ENCODE assay signal across 7 mouse cellular contexts in the genomic region with DNA sequence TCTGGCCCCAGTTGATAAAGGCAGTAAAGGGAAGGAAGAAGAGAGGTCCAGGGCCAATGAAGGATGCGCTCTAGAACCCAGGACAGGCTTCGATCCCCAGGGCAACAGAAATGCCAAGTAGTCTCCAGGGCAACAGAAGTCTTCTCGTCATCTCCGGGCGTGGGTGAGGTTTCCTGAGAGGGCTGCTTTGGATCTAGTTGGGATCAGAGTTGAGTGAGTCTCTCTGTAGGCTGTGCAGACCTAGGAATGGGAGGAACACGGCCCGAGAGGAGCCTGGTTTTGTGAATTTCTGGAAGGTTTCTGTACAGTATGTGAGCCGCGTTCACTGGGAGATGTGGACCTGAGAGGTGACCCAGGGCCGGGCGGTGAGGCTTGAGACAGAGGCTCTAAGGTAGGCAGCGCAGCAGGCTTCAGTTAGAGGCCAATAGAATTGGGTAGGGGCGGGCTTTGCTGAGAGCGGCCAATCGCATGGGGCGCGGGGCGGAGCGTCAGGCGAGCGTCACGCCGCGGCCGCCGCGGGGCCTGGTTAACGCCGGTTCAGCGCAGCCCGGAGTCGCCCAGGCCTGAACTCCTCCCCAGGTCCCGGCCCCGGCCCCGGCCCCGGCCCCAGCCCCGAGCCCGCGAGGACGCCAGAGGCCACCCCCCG. TPM values are rescaled to one million over a fixed set of nuclear protein-coding genes. Genes with fewer than 3 reads are reported as not detected.
DNase-seq lines count a peak whose midpoint lies in the region; ATAC-seq and TF ChIP-seq lines count a peak whose summit lies in the region.

A gene (plus strand): TSS at position 190 of the 646 bp plus-strand sequence.
A gene (minus strand): TSS at position 364 of the 646 bp plus-strand sequence.

- TF ChIP-seq CTCF in intestine, postnatal 0 days (IDR thresholded peaks at IDR 0.05; ENCODE audit: low read depth), result no peak
- no peak for TF ChIP-seq CTCF in small intestine, adult 2 months (IDR thresholded peaks at IDR 0.05; ENCODE audit: extremely low read depth, insufficient read length, insufficient replicate concordance, low read depth, low read length)

- ATAC-seq in intestine, postnatal 0 days, result peak; percentile 90
- peak; percentile 95 for ATAC-seq in midbrain, embryonic 12.5 days (ENCODE audit: low FRiP score, low read depth)

- no peaks in the 10 kb centered on the region for H3K36me3 ChIP-seq in intestine, postnatal 0 days (ENCODE audit: control insufficient read depth, insufficient read depth)
- peaks cover under 1% of the 10 kb centered on the region; the same call in 1 of the 2 replicates for H3K36me3 ChIP-seq in midbrain, embryonic 12.5 days
- H3K36me3 ChIP-seq in small intestine, adult 2 months (ENCODE audit: control insufficient read depth, insufficient read depth, low read length), result no peaks in the 10 kb centered on the region

- 1% methylated on average over 40 of the region's 41 CpGs for WGBS in intestine, postnatal 0 days
- WGBS in midbrain, embryonic 12.5 days, result 1% methylated on average over 41 of the region's 41 CpGs
- 2% methylated on average over 40 of the region's 41 CpGs for WGBS in small intestine, adult 2 months

- H3K4me1 ChIP-seq in intestine, postnatal 0 days (replicated peaks; ENCODE audit: control insufficient read depth, insufficient read depth, low read length), result peaks cover 5% of the 10 kb centered on the region; the same call in 1 of the 2 replicates
- peaks cover 39% of the 10 kb centered on the region for H3K4me1 ChIP-seq in midbrain, embryonic 12.5 days
- H3K4me1 ChIP-seq in small intestine, adult 2 months (ENCODE audit: control insufficient read depth, insufficient read depth, insufficient read length, low read length), result peaks cover 6% of the 10 kb centered on the region

- H3K27ac ChIP-seq in intestine, postnatal 0 days (ENCODE audit: low read depth, low read length), result 0 out of 2 replicates have a peak within 1 kb of the TSS, but pooled peaks have one; percentile 5
- H3K27ac ChIP-seq in midbrain, embryonic 12.5 days (replicated peaks), result peak within 1 kb of the TSS; percentile 70
- no peak within 1 kb of the TSS for H3K27ac ChIP-seq in small intestine, adult 2 months (ENCODE audit: insufficient read depth, low read depth, low read length)

- peak within 1 kb of the TSS; percentile 94 for H3K4me2 ChIP-seq in intestine, postnatal 0 days (replicated peaks; ENCODE audit: low read depth)
- peak within 1 kb of the TSS; percentile 72 for H3K4me2 ChIP-seq in midbrain, embryonic 12.5 days (replicated peaks)

- intact Hi-C loops in gastrocnemius, postnatal 36 days (cut with DNase I), result no loop called here
- intact Hi-C loops in left cerebral cortex, postnatal 4 days (cut with DNase I), result no loop called here

- DNase-seq in adrenal gland, adult 2 months, result peak; percentile 95
- DNase-seq in embryo, embryonic 11.5 days (ENCODE audit: low read depth, low spot score), result peak; percentile 78
- DNase-seq in gastrocnemius, postnatal 36 days, result peak; percentile 83 to 86
- DNase-seq in left cerebral cortex, postnatal 4 days, result peak; percentile 91

- TF ChIP-seq POLR2A in small intestine, adult 2 months (IDR thresholded peaks at IDR 0.05; ENCODE audit: low read depth, low read length), result peak; percentile 37; the same call in 1 of the 2 replicates

- H3K4me3 ChIP-seq in intestine, postnatal 0 days (ENCODE audit: low read depth, low read length), result peak within 1 kb of the TSS; percentile 72
- H3K4me3 ChIP-seq in midbrain, embryonic 12.5 days, result peak within 1 kb of the TSS; percentile 79
- peak within 1 kb of the TSS; percentile 78 for H3K4me3 ChIP-seq in small intestine, adult 2 months (ENCODE audit: low read depth, low read length)

- H3K27me3 ChIP-seq in intestine, postnatal 0 days (replicated peaks; ENCODE audit: control insufficient read depth, insufficient read depth, low read length), result peaks cover 7% of the 10 kb centered on the region; the same call in 1 of the 2 replicates
- H3K27me3 ChIP-seq in midbrain, embryonic 12.5 days, result peaks cover 32% of the 10 kb centered on the region
- H3K27me3 ChIP-seq in small intestine, adult 2 months (ENCODE audit: control insufficient read depth, insufficient read depth, low read length), result no peaks in the 10 kb centered on the region

- H3K9ac ChIP-seq in intestine, postnatal 0 days (ENCODE audit: low read depth, low read length), result peak within 1 kb of the TSS; percentile 67
- peak within 1 kb of the TSS; percentile 88 for H3K9ac ChIP-seq in midbrain, embryonic 12.5 days (replicated peaks)

- no peaks in the 10 kb centered on the region for H3K9me3 ChIP-seq in intestine, postnatal 0 days (ENCODE audit: control insufficient read depth)
- no peaks in the 10 kb centered on the region for H3K9me3 ChIP-seq in midbrain, embryonic 12.5 days

RNA-seq across cellular contexts. Expression of the first gene that starts in this region (rescaled TPM):
- 1 to 10 TPM; 4.6 to 5.0 TPM for total RNA-seq in adrenal gland, adult 2 months (2021)
- 14.7 and 17.5 TPM in 2 replicates for polyA plus RNA-seq in adrenal gland, adult 2 months (2012; rRNA removed)
- 1 to 10 TPM; 8.9 to 9.7 TPM for total RNA-seq in gastrocnemius, postnatal 36 days (2021)
- polyA plus RNA-seq in intestine, postnatal 0 days (2015; fragmentation: Nextera tagmentation; extraction: Ambion mirVana), result 1.6 and 1.9 TPM in 2 replicates
- 10 to 100 TPM; 50.1 to 52.5 TPM for total RNA-seq in left cerebral cortex, postnatal 4 days (2021)
- 11.9 and 14.7 TPM in 2 replicates for polyA plus RNA-seq in midbrain, embryonic 12.5 days (2016; fragmentation: Nextera tagmentation; extraction: Ambion mirVana)
- 3.0 and 4.3 TPM in 2 replicates for polyA plus RNA-seq in small intestine, adult 2 months (2012; rRNA removed)

RNA-seq across cellular contexts. Expression of the second gene that starts in this region (rescaled TPM):
- under 1 TPM; 0.23 to 0.24 TPM for total RNA-seq in adrenal gland, adult 2 months (2021)
- polyA plus RNA-seq in adrenal gland, adult 2 months (2012; rRNA removed), result not detected in 2 replicates
- under 1 TPM; 0.17 to 0.18 TPM for total RNA-seq in gastrocnemius, postnatal 36 days (2021)
- polyA plus RNA-seq in intestine, postnatal 0 days (2015; fragmentation: Nextera tagmentation; extraction: Ambion mirVana), result 6.0 and 6.7 TPM in 2 replicates
- total RNA-seq in left cerebral cortex, postnatal 4 days (2021), result under 1 TPM; 0.88 to 0.93 TPM
- 2.8 and 2.9 TPM in 2 replicates for polyA plus RNA-seq in midbrain, embryonic 12.5 days (2016; fragmentation: Nextera tagmentation; extraction: Ambion mirVana)
- not detected in 2 replicates for polyA plus RNA-seq in small intestine, adult 2 months (2012; rRNA removed)

Comparison
In these comparisons a context has a peak if more than half of its experiments do, and no peak if none do; other contexts are left out.
1. RNA of the first gene that starts in this region (total RNA-seq): 50.1 to 52.5 TPM in left cerebral cortex, postnatal 4 days; 8.9 to 9.7 TPM in gastrocnemius, postnatal 36 days and 4.6 to 5.0 TPM in adrenal gland, adult 2 months; every median in the first group is over 4 times any median in the second.
2. Peak in every context shown above with its lines, with median percentiles within 50 percentile points of each other: DNase-seq and H3K4me3 ChIP-seq.